ENCODE assay signal across 17 mouse cellular contexts in the genomic region with DNA sequence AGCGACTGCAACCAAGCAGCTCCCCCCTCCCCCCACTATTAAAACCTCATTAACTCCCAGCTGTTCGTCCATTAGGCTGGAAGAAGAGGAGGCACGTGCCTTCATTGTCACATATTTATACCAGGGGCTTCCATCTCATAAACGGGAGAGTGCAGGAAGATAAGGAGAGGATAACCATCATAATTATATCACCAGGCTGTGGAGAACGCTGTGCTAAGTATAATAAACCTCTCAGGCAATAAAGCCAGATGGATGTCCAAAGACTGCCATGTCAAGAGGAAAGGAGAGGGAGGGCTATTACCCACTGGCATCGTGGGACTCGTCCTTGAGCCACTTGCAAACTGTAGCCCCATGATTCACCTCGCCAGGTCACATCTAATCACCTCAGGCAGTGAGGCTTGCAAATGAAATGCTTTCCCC.
DNase-seq lines count a peak whose midpoint lies in the region; ATAC-seq and TF ChIP-seq lines count a peak whose summit lies in the region.
"Had no signal": no experiment of that assay in that cellular context is flagged by ENCODE, and none has a peak within 500 bp of the region (broad histone marks: within the 10 kb centered on the region; RNA-seq: fewer than 3 reads in every experiment).

No protein-coding gene starts in this region.

- DNase-seq in adrenal gland, adult 8-10 months, result peak; percentile 7
- DNase-seq in adrenal gland, adult 18-20 months (ENCODE audit: low spot score in 2 of 2), result no peak
- peak; percentile 29 for DNase-seq in hindbrain, embryonic 11.5 days (ENCODE audit: low spot score)
- no peak for DNase-seq in hindbrain, embryonic 10.5 days (ENCODE audit: low spot score)
- DNase-seq in midbrain, postnatal 0 days (ENCODE audit: low spot score), result peak; percentile 61
- DNase-seq in ovary, adult 18-20 months (ENCODE audit: low spot score), result no peak
- DNase-seq in limb, embryonic 10.5 days (ENCODE audit: low spot score), result no peak
- DNase-seq: cerebellum, adult 11 months; heart, adult 18-20 months; kidney, adult 11 months; kidney, postnatal 25 days; spleen, adult 18-20 months; thymus, postnatal 4 days had no signal

- no peaks in the 10 kb centered on the region for H3K27me3 ChIP-seq in hindbrain, embryonic 11.5 days (ENCODE audit: control insufficient read depth, insufficient read depth, low read length)
- no peaks in the 10 kb centered on the region for H3K27me3 ChIP-seq in hindbrain, embryonic 10.5 days (ENCODE audit: insufficient read depth, poor library complexity, severe bottlenecking)
- no peaks in the 10 kb centered on the region for H3K27me3 ChIP-seq in hindbrain, embryonic 12.5 days
- no peaks in the 10 kb centered on the region for H3K27me3 ChIP-seq in midbrain, postnatal 0 days (ENCODE audit: insufficient read depth, low read length)
- no peaks in the 10 kb centered on the region for H3K27me3 ChIP-seq in limb, embryonic 10.5 days (ENCODE audit: low read depth, poor library complexity, severe bottlenecking)
- H3K27me3 ChIP-seq: limb, embryonic 13.5 days; Patski had no signal

- no peak overlapping the region for H3K9ac ChIP-seq in hindbrain, embryonic 11.5 days (ENCODE audit: low read depth, low read length)
- H3K9ac ChIP-seq in hindbrain, embryonic 12.5 days, result no peak overlapping the region
- no peak overlapping the region for H3K9ac ChIP-seq in midbrain, postnatal 0 days (replicated peaks; ENCODE audit: low read length, poor library complexity, severe bottlenecking)
- H3K9ac ChIP-seq: limb, embryonic 13.5 days had no signal

- ATAC-seq in hindbrain, embryonic 11.5 days (ENCODE audit: low FRiP score), result peak; percentile 60; the same call in 1 of the 2 replicates
- peak; percentile 71 for ATAC-seq in hindbrain, embryonic 12.5 days (ENCODE audit: low FRiP score)
- no peak for ATAC-seq in midbrain, postnatal 0 days (ENCODE audit: low FRiP score)
- ATAC-seq: Patski had no signal

- 0 out of 2 replicates have a peak overlapping the region, but pooled peaks have one; percentile 11 for H3K27ac ChIP-seq in hindbrain, embryonic 11.5 days (ENCODE audit: low read depth, low read length)
- no peak overlapping the region for H3K27ac ChIP-seq in hindbrain, embryonic 10.5 days
- no peak overlapping the region for H3K27ac ChIP-seq in hindbrain, embryonic 12.5 days
- no peak overlapping the region for H3K27ac ChIP-seq in midbrain, postnatal 0 days (ENCODE audit: low read depth, low read length)
- H3K27ac ChIP-seq in limb, embryonic 10.5 days, result no peak overlapping the region
- H3K27ac ChIP-seq: limb, embryonic 13.5 days; macrophage had no signal

- WGBS in hindbrain, embryonic 11.5 days, result 51% methylated on average over 8 of the region's 8 CpGs
- 68% methylated on average over 8 of the region's 8 CpGs for WGBS in hindbrain, embryonic 10.5 days
- WGBS in hindbrain, embryonic 12.5 days, result 36% methylated on average over 8 of the region's 8 CpGs
- 39% methylated on average over 8 of the region's 8 CpGs for WGBS in midbrain, postnatal 0 days
- WGBS in limb, embryonic 10.5 days, result 50% methylated on average over 8 of the region's 8 CpGs

- no peaks in the 10 kb centered on the region for H3K4me1 ChIP-seq in hindbrain, embryonic 11.5 days (replicated peaks; ENCODE audit: control insufficient read depth, insufficient read depth, low read length)
- no peaks in the 10 kb centered on the region for H3K4me1 ChIP-seq in hindbrain, embryonic 10.5 days (replicated peaks)
- H3K4me1 ChIP-seq in hindbrain, embryonic 12.5 days, result no peaks in the 10 kb centered on the region
- H3K4me1 ChIP-seq in midbrain, postnatal 0 days (ENCODE audit: insufficient read depth, low read length), result peaks cover 5% of the 10 kb centered on the region; the same call in 1 of the 2 replicates
- no peaks in the 10 kb centered on the region; the same call in 1 of the 2 replicates for H3K4me1 ChIP-seq in limb, embryonic 10.5 days
- H3K4me1 ChIP-seq: limb, embryonic 13.5 days had no signal

- TF ChIP-seq CTCF in midbrain, postnatal 0 days (IDR thresholded peaks at IDR 0.05), result no peak

- no peak overlapping the region for H3K4me3 ChIP-seq in hindbrain, embryonic 11.5 days (ENCODE audit: low read depth, low read length)
- H3K4me3 ChIP-seq in hindbrain, embryonic 10.5 days, result no peak overlapping the region
- H3K4me3 ChIP-seq in hindbrain, embryonic 12.5 days, result no peak overlapping the region
- H3K4me3 ChIP-seq in midbrain, postnatal 0 days (ENCODE audit: low read depth, low read length), result no peak overlapping the region
- H3K4me3 ChIP-seq in limb, embryonic 10.5 days, result no peak overlapping the region
- H3K4me3 ChIP-seq: limb, embryonic 13.5 days had no signal

- H3K9me3 ChIP-seq in hindbrain, embryonic 11.5 days (ENCODE audit: control insufficient read depth, low read length), result no peaks in the 10 kb centered on the region
- no peaks in the 10 kb centered on the region for H3K9me3 ChIP-seq in hindbrain, embryonic 10.5 days
- no peaks in the 10 kb centered on the region for H3K9me3 ChIP-seq in hindbrain, embryonic 12.5 days (replicated peaks)
- H3K9me3 ChIP-seq in midbrain, postnatal 0 days (ENCODE audit: low read length), result no peaks in the 10 kb centered on the region
- no peaks in the 10 kb centered on the region for H3K9me3 ChIP-seq in limb, embryonic 10.5 days (replicated peaks)
- H3K9me3 ChIP-seq: limb, embryonic 13.5 days had no signal

- H3K36me3 ChIP-seq in hindbrain, embryonic 11.5 days (ENCODE audit: control insufficient read depth, insufficient read depth, low read length), result no peaks in the 10 kb centered on the region
- H3K36me3 ChIP-seq in hindbrain, embryonic 10.5 days, result no peaks in the 10 kb centered on the region
- no peaks in the 10 kb centered on the region for H3K36me3 ChIP-seq in hindbrain, embryonic 12.5 days
- no peaks in the 10 kb centered on the region for H3K36me3 ChIP-seq in midbrain, postnatal 0 days (ENCODE audit: insufficient read depth, low read length)
- no peaks in the 10 kb centered on the region for H3K36me3 ChIP-seq in limb, embryonic 10.5 days
- H3K36me3 ChIP-seq: limb, embryonic 13.5 days had no signal

- no peak overlapping the region for H3K4me2 ChIP-seq in hindbrain, embryonic 11.5 days (replicated peaks; ENCODE audit: low read depth, low read length)
- no peak overlapping the region for H3K4me2 ChIP-seq in hindbrain, embryonic 12.5 days (replicated peaks)
- no peak overlapping the region for H3K4me2 ChIP-seq in midbrain, postnatal 0 days (ENCODE audit: low read depth, low read length, poor library complexity, severe bottlenecking)
- H3K4me2 ChIP-seq: limb, embryonic 13.5 days had no signal

Comparison
In these comparisons a context has a peak if more than half of its experiments do, and no peak if none do; other contexts are left out.
1. DNase-seq: peak in adrenal gland, adult 8-10 months (single experiment), hindbrain, embryonic 11.5 days (single experiment) and midbrain, postnatal 0 days (single experiment); none in adrenal gland, adult 18-20 months (0 of 2), hindbrain, embryonic 10.5 days (single experiment), ovary, adult 18-20 months (single experiment) and limb, embryonic 10.5 days (single experiment).